Mouse (Mus musculus): ENCODE results near the gene Olfml3.

- no peak for TF ChIP-seq CTCF (IDR thresholded peaks at IDR 0.05; ENCODE audit: control insufficient read depth, insufficient read depth, insufficient replicate concordance, low read depth, low read length)
- no peak for TF ChIP-seq POLR2A (IDR thresholded peaks at IDR 0.05; ENCODE audit: control insufficient read depth, low read depth, low read length)
Observed at GRCm38 (mm10) chr3:103774009-103774408, 36.2 kb upstream of the Olfml3 start.

Data from testis, adult 2 months (tissue).